Mouse (Mus musculus): ENCODE results near the gene Gm16506.
"Not testable (repeated sequence)": the region's sequence is repeated elsewhere in the genome, so short reads cannot be mapped to it uniquely, and the experiment has no call there.

- TF ChIP-seq CTCF (IDR thresholded peaks at IDR 0.05; ENCODE audit: low read depth, low read length); POLR2A (IDR thresholded peaks at IDR 0.05; ENCODE audit: borderline replicate concordance, low read depth, low read length): not testable (repeated sequence)
Observed at GRCm38 (mm10) chr14:43747566-43747965, 20.3 kb upstream of the Gm16506 start, which contains the start of gene Gm6526.

Data from bone marrow macrophage, adult 2 months (primary cell).